Mouse (Mus musculus) liver, embryonic 13.5 days (tissue): Measurements from ENCODE around the gene Slc16a6. TPM values are rescaled to one million over a fixed set of nuclear protein-coding genes. Genes with fewer than 3 reads are reported as not detected.
A peak's percentile ranks its signal among the peaks of the same experiment; 100 is the strongest.
"Not testable (repeated sequence)": the region's sequence is repeated elsewhere in the genome, so short reads cannot be mapped to it uniquely, and the experiment has no call there.

Experiments
- ATAC-seq: fragments of 200-750 bp; cut with Nextera tagmentation; 2 replicates; pipeline ENCODE4 v1.8.0; 2017; ENCODE audit warnings: low read depth, mild to moderate bottlenecking, moderate number of reproducible peaks, moderate library complexity
- DNase-seq: peaks from one replicate; pipeline ENCODE4 v3.0.0; 2022
- H3K27ac ChIP-seq: fragments of 300-500 bp; sonication (generic); 2 replicates; pipeline ENCODE4 v1.5.1; 2015; ENCODE audit warnings: moderate library complexity, mild to moderate bottlenecking, inconsistent platforms
- H3K27me3 ChIP-seq: fragments of 300-500 bp; sonication (generic); 2 replicates; pipeline ENCODE4 v1.6.1; 2015; ENCODE audit warnings: mild to moderate bottlenecking, inconsistent platforms
- H3K36me3 ChIP-seq: fragments of 300-500 bp; sonication (generic); 2 replicates; pipeline ENCODE4 v1.6.1; 2015; ENCODE audit warnings: mild to moderate bottlenecking, inconsistent platforms
- H3K4me1 ChIP-seq: fragments of 300-500 bp; sonication (generic); replicated peaks from 2 replicates; pipeline ENCODE4 v1.6.1; 2015; ENCODE audit warnings: inconsistent platforms
- H3K4me2 ChIP-seq: fragments of 300-500 bp; sonication (generic); 2 replicates; pipeline ENCODE4 v1.6.1; 2015; ENCODE audit warnings: inconsistent platforms, mild to moderate bottlenecking, moderate library complexity
- H3K4me3 ChIP-seq: fragments of 300-500 bp; sonication (generic); replicated peaks from 2 replicates; pipeline ENCODE4 v1.5.1; 2015; ENCODE audit warnings: mild to moderate bottlenecking, inconsistent platforms
- H3K9ac ChIP-seq: fragments of 300-500 bp; sonication (generic); 2 replicates; pipeline ENCODE4 v1.6.1; 2015; ENCODE audit warnings: mild to moderate bottlenecking, inconsistent platforms
- H3K9me3 ChIP-seq: fragments of 300-500 bp; sonication (generic); replicated peaks from 2 replicates; pipeline ENCODE4 v1.6.1; 2016; ENCODE audit warnings: inconsistent platforms
- WGBS: fragments of 180-500 bp; shearing (Covaris S2); methylation state at CpG from one replicate; pipeline ENCODE4 v1.1.7; 2015; ENCODE audit not compliant: insufficient replicate concordance; 5-methylcytosine and 5-hydroxymethylcytosine counted together
- polyA plus RNA-seq: library from polyadenylated mRNA; unstranded; fragments of >200 nt; fragmentation: Nextera tagmentation; extraction: Ambion mirVana; gene quantifications from 2 replicates; pipeline ENCODE4 v1.2.1, GENCODE M21; 2015

Gene Slc16a6
- polyA plus RNA-seq, 1 experiment from 2014 or later, result 47.0 TPM

GRCm38 (mm10) chr11:109496996-109497714, 23.8 kb upstream of the Slc16a6 start:
- no peaks in the 10 kb centered on the region for H3K36me3 ChIP-seq
- no peaks in the 10 kb centered on the region for H3K9me3 ChIP-seq
- ATAC-seq (no peak), DNase-seq (no peak)
- 63% methylated on average over 6 of the region's 6 CpGs for WGBS
- H3K4me1 ChIP-seq, result peaks cover 74% of the 10 kb centered on the region
- H3K4me3 ChIP-seq, result no peak overlapping the region
- H3K27ac ChIP-seq, result peak overlapping the region; percentile 29
- no peak overlapping the region for H3K4me2 ChIP-seq
- H3K9ac ChIP-seq, result no peak overlapping the region
- H3K27me3 ChIP-seq, result no peaks in the 10 kb centered on the region

GRCm38 (mm10) chr11:109496475-109496993, 23.1 kb upstream of the Slc16a6 start:
- WGBS, result 68% methylated on average over 7 of the region's 7 CpGs
- Histone ChIP-seq H3K36me3 (no peaks in the 10 kb centered on the region), H3K9me3 (no peaks in the 10 kb centered on the region), H3K27me3 (no peaks in the 10 kb centered on the region), H3K9ac (no peak overlapping the region), H3K27ac (peak overlapping the region; percentile 2; the same call in 1 of the 2 replicates), H3K4me3 (no peak overlapping the region), H3K4me2 (no peak overlapping the region; the same call in 1 of the 2 replicates), H3K4me1 (peaks cover 74% of the 10 kb centered on the region)
- ATAC-seq (no peak), DNase-seq (no peak)

- DNase-seq (no peak), ATAC-seq (no peak)
- Histone ChIP-seq H3K4me1 (peaks cover 74% of the 10 kb centered on the region), H3K4me2 (peak overlapping the region; percentile 22; the same call in 1 of the 2 replicates), H3K27me3 (no peaks in the 10 kb centered on the region), H3K9ac (no peak overlapping the region), H3K36me3 (no peaks in the 10 kb centered on the region), H3K27ac (peak overlapping the region; percentile 2; the same call in 1 of the 2 replicates), H3K4me3 (no peak overlapping the region), H3K9me3 (no peaks in the 10 kb centered on the region)
- 19% methylated on average over 14 of the region's 14 CpGs for WGBS
Measured at GRCm38 (mm10) chr11:109495771-109496474, 22.5 kb upstream of the Slc16a6 start.

- WGBS, result 48% methylated on average over 24 of the region's 24 CpGs
- Histone ChIP-seq H3K36me3 (no peaks in the 10 kb centered on the region), H3K4me3 (no peak overlapping the region), H3K4me2 (peak overlapping the region; percentile 22; the same call in 1 of the 2 replicates), H3K4me1 (peaks cover 74% of the 10 kb centered on the region), H3K9ac (no peak overlapping the region), H3K27ac (peak overlapping the region; percentile 50), H3K27me3 (no peaks in the 10 kb centered on the region), H3K9me3 (no peaks in the 10 kb centered on the region)
- DNase-seq (no peak), ATAC-seq (no peak)
Measured at GRCm38 (mm10) chr11:109494890-109495770, 21.7 kb upstream of the Slc16a6 start.

- peak overlapping the region; percentile 50 for H3K9ac ChIP-seq
- H3K4me1 ChIP-seq, result peaks cover 66% of the 10 kb centered on the region
- DNase-seq (peak; percentile 40), ATAC-seq (peak; percentile 82)
- not testable (repeated sequence) for H3K36me3 ChIP-seq, H3K4me3 ChIP-seq, H3K27me3 ChIP-seq, H3K9me3 ChIP-seq
- peak overlapping the region; percentile 81 for H3K27ac ChIP-seq
- H3K4me2 ChIP-seq, result peak overlapping the region; percentile 41
- 20% methylated on average over 8 of the region's 8 CpGs for WGBS
Measured at GRCm38 (mm10) chr11:109492847-109493464, 19.6 kb upstream of the Slc16a6 start.

GRCm38 (mm10) chr11:109491844-109492243, 18.4 kb upstream of the Slc16a6 start:
- no peaks in the 10 kb centered on the region for H3K9me3 ChIP-seq
- no peak overlapping the region for H3K27ac ChIP-seq
- peaks cover 63% of the 10 kb centered on the region for H3K4me1 ChIP-seq
- DNase-seq (no peak), ATAC-seq (no peak)
- H3K27me3 ChIP-seq, result no peaks in the 10 kb centered on the region
- no peak overlapping the region for H3K9ac ChIP-seq
- no peak overlapping the region for H3K4me2 ChIP-seq
- H3K4me3 ChIP-seq, result no peak overlapping the region
- WGBS, result 74% methylated on average over 4 of the region's 4 CpGs
- no peaks in the 10 kb centered on the region for H3K36me3 ChIP-seq

- WGBS, result 87% methylated on average over 2 of the region's 2 CpGs
- Histone ChIP-seq H3K9ac (no peak overlapping the region), H3K4me3 (no peak overlapping the region), H3K9me3 (no peaks in the 10 kb centered on the region), H3K36me3 (no peaks in the 10 kb centered on the region), H3K4me2 (no peak overlapping the region), H3K4me1 (peaks cover 50% of the 10 kb centered on the region), H3K27me3 (no peaks in the 10 kb centered on the region), H3K27ac (no peak overlapping the region)
- DNase-seq (no peak), ATAC-seq (no peak)
Measured at GRCm38 (mm10) chr11:109489763-109490162, 16.4 kb upstream of the Slc16a6 start.

- H3K27ac ChIP-seq, result 0 out of 2 replicates have a peak overlapping the region, but pooled peaks have one; percentile 3
- no peak overlapping the region for H3K4me2 ChIP-seq
- H3K9me3 ChIP-seq, result no peaks in the 10 kb centered on the region
- H3K36me3 ChIP-seq, result no peaks in the 10 kb centered on the region
- no peak overlapping the region for H3K9ac ChIP-seq
- no peaks in the 10 kb centered on the region for H3K27me3 ChIP-seq
- peaks cover 37% of the 10 kb centered on the region for H3K4me1 ChIP-seq
- H3K4me3 ChIP-seq, result no peak overlapping the region
- WGBS, result 55% methylated on average over 10 of the region's 10 CpGs
- no peak for DNase-seq
- no peak for ATAC-seq
Measured at GRCm38 (mm10) chr11:109487991-109488684, 14.7 kb upstream of the Slc16a6 start.

- Histone ChIP-seq H3K4me3 (no peak overlapping the region), H3K27ac (no peak overlapping the region), H3K36me3 (no peaks in the 10 kb centered on the region), H3K9ac (no peak overlapping the region), H3K4me1 (peaks cover 27% of the 10 kb centered on the region), H3K27me3 (no peaks in the 10 kb centered on the region), H3K4me2 (no peak overlapping the region), H3K9me3 (no peaks in the 10 kb centered on the region)
- ATAC-seq (no peak), DNase-seq (no peak)
- 53% methylated on average over 1 of the region's 1 CpGs for WGBS
Measured at GRCm38 (mm10) chr11:109487111-109487510, 13.7 kb upstream of the Slc16a6 start.

- DNase-seq (no peak), ATAC-seq (0 out of 2 replicates have a peak, but pooled peaks have one; percentile 13)
- Histone ChIP-seq H3K9ac (no peak overlapping the region), H3K4me3 (no peak overlapping the region), H3K9me3 (no peaks in the 10 kb centered on the region), H3K27me3 (no peaks in the 10 kb centered on the region), H3K27ac (no peak overlapping the region), H3K4me1 (peaks cover 30% of the 10 kb centered on the region), H3K36me3 (no peaks in the 10 kb centered on the region), H3K4me2 (no peak overlapping the region)
- WGBS, result 84% methylated on average over 15 of the region's 15 CpGs
Measured at GRCm38 (mm10) chr11:109485398-109486045, 12.1 kb upstream of the Slc16a6 start.
